Mouse (Mus musculus) heart, adult 2 months (tissue): ENCODE results near the gene Gpr19. TPM values are rescaled to one million over a fixed set of nuclear protein-coding genes. Genes with fewer than 3 reads are reported as not detected.
A peak's percentile ranks its signal among the peaks of the same experiment; 100 is the strongest.

Experiments
- DNase-seq, 2 experiments: peaks; one replicate each; pipeline ENCODE4 v3.0.0; 2021
- H3K27ac ChIP-seq: fragments of 200-600 bp; 2 replicates; pipeline ENCODE4 v1.8.1; 2022
- H3K27me3 ChIP-seq: fragments of 200-500 bp; 2 replicates; pipeline ENCODE4 v1.6.1; 2012; ENCODE audit warnings: mild to moderate bottlenecking, low read length, inconsistent platforms, mixed read lengths; ENCODE audit not compliant: control insufficient read depth, insufficient read depth
- H3K36me3 ChIP-seq: fragments of 200-500 bp; 2 replicates; pipeline ENCODE4 v1.6.1; 2012; ENCODE audit warnings: low read length, inconsistent platforms; ENCODE audit not compliant: control insufficient read depth, insufficient read depth
- H3K4me1 ChIP-seq: fragments of 200-500 bp; 2 replicates; pipeline ENCODE4 v1.6.1; 2011; ENCODE audit warnings: low read length; ENCODE audit not compliant: control insufficient read depth, insufficient read depth
- H3K4me3 ChIP-seq: fragments of 200-600 bp; 2 replicates; pipeline ENCODE4 v1.8.1; 2022
- H3K79me2 ChIP-seq: fragments of 200-500 bp; replicated peaks from 2 replicates; pipeline ENCODE4 v1.6.1; 2012; ENCODE audit warnings: mild to moderate bottlenecking, inconsistent platforms, low read length, moderate library complexity, mixed read lengths; ENCODE audit not compliant: control insufficient read depth, insufficient read depth
- H3K9ac ChIP-seq: fragments of 200-500 bp; 2 replicates; pipeline ENCODE4 v1.6.1; 2012; ENCODE audit warnings: low read depth, mild to moderate bottlenecking, control low read depth, inconsistent platforms, low read length, mixed read lengths
- CTCF ChIP-seq: fragments of 200-600 bp; IDR thresholded peaks from 2 replicates; pipeline ENCODE4 v1.8.1; 2022; ENCODE audit warnings: antibody characterized with exemption, mild to moderate bottlenecking, moderate library complexity
- EP300 ChIP-seq: fragments of 200-500 bp; IDR thresholded peaks from 2 replicates; pipeline ENCODE4 v1.6.1; 2011; ENCODE audit warnings: low read depth, low read length, control low read depth; ENCODE audit not compliant: insufficient read depth
- POLR2A ChIP-seq: fragments of 200-500 bp; IDR thresholded peaks from 2 replicates; pipeline ENCODE4 v1.6.1; 2011; ENCODE audit warnings: mild to moderate bottlenecking, low read depth, low read length, control low read depth; ENCODE audit not compliant: insufficient read depth
- WGBS: fragments of 180-500 bp; shearing (Covaris S2); methylation state at CpG from one replicate; pipeline ENCODE4 v1.1.7; 2018; 5-methylcytosine and 5-hydroxymethylcytosine counted together
- intact Hi-C: fragments of 180-260 bp; cut with DNase I; formaldehyde crosslinking; loops from one replicate; pipeline ENCODE4 v1.15.1; 2025
- polyA plus RNA-seq: library from polyadenylated mRNA; depleted of rRNA; stranded (reverse); fragments of >200 nt; gene quantifications from 2 replicates; pipeline ENCODE4 v1.2.3, GENCODE M21; 2012
- total RNA-seq, 2 experiments: library from RNA; stranded (reverse); gene quantifications; 2 replicates each; pipeline ENCODE4 v1.2.3; 2021

Gene Gpr19
- total and polyA plus RNA-seq, 3 experiments, result 3.2 to 6.1 (median 4.8) TPM

DNA sequence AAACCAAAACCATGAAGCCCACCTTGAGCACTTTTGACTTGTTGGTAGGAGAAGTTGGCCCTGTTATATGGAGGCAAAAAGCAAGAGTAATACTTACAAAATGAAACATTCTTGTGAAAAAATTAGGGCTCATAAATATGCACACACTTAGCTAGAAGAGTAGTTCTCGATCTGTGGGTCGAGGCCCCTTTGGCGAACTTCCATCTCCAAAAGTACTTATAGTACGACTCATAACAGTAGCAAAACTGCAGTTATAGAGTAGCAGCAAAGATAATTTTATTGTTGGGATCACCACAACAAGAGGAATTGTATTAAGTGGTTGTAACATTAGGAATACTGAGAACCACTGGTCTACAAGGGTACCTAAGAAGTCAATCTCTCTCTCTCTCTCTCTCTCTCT, 41.4 kb upstream of the Gpr19 start:
- intact Hi-C loops, result no loop called here
- DNase-seq, result no peak
- 0 out of 2 replicates have a peak, but pooled peaks cover 1% of the 10 kb centered on the region for H3K79me2 ChIP-seq
- no peaks in the 10 kb centered on the region; the same call in 1 of the 2 replicates for H3K4me1 ChIP-seq
- H3K9ac ChIP-seq, result no peak overlapping the region
- no peaks in the 10 kb centered on the region for H3K36me3 ChIP-seq
- WGBS, result 80% methylated on average over 4 of the region's 4 CpGs
- H3K27ac ChIP-seq, result no peak overlapping the region
- no peaks in the 10 kb centered on the region for H3K27me3 ChIP-seq
- TF ChIP-seq POLR2A (no peak), EP300 (no peak), CTCF (no peak)
- H3K4me3 ChIP-seq, result no peak overlapping the region

DNA sequence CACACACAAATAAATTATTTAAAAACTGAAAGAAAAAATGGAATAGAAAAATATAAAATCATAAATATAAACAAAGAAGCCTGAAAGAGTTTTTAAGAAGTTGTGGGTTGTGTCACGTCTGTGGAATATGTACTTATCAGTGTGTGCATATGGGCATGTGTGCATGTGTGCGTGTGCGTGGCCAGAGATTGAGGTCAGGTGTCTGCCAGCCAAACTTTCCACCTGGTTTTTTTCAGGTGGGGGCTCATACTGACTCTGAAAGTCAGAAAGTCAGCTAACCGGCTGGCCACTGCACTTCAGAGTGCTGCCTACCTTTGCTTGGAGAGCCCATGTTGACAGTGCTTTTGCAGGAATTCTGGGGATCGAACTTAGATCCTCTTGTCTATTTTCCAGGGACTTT, 35.9 kb upstream of the Gpr19 start:
- Histone ChIP-seq H3K79me2 (no peaks in the 10 kb centered on the region), H3K27ac (no peak overlapping the region), H3K27me3 (no peaks in the 10 kb centered on the region), H3K9ac (no peak overlapping the region), H3K36me3 (no peaks in the 10 kb centered on the region), H3K4me1 (peaks cover 3% of the 10 kb centered on the region), H3K4me3 (no peak overlapping the region)
- 96% methylated on average over 5 of the region's 5 CpGs for WGBS
- intact Hi-C loops, result no loop called here
- no peak for DNase-seq
- TF ChIP-seq POLR2A (no peak), EP300 (no peak), CTCF (no peak)

DNA sequence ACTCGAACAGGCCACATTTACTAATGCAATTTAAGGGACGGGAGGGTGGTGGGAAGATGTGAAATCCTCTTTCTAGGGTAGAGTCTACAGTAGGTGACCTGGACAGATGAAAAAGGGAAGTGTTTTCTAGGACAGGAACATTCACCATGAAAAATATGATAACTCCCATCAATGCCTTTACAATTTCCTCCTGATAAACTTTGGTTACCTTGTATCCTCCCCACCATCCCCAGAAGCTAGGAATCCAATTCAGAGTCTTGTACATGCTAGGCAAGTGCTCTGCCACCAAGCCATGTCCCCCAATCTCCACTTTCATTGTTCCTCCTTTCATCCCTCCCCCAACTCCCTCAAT, 34.8 kb upstream of the Gpr19 start:
- TF ChIP-seq CTCF (no peak), EP300 (no peak), POLR2A (no peak)
- H3K79me2 ChIP-seq, result no peaks in the 10 kb centered on the region
- H3K9ac ChIP-seq, result no peak overlapping the region; the same call in none of the 2 replicates
- DNase-seq, result no peak
- 37% methylated on average over 2 of the region's 2 CpGs for WGBS
- H3K27me3 ChIP-seq, result no peaks in the 10 kb centered on the region
- peak overlapping the region; percentile 68 for H3K27ac ChIP-seq
- no peaks in the 10 kb centered on the region for H3K36me3 ChIP-seq
- intact Hi-C loops, result loop anchor here (2.0 kb wide), 1 partner anchor 14 kb away; no protein-coding TSS in a partner anchor
- H3K4me1 ChIP-seq, result peaks cover 3% of the 10 kb centered on the region
- H3K4me3 ChIP-seq, result no peak overlapping the region

DNA sequence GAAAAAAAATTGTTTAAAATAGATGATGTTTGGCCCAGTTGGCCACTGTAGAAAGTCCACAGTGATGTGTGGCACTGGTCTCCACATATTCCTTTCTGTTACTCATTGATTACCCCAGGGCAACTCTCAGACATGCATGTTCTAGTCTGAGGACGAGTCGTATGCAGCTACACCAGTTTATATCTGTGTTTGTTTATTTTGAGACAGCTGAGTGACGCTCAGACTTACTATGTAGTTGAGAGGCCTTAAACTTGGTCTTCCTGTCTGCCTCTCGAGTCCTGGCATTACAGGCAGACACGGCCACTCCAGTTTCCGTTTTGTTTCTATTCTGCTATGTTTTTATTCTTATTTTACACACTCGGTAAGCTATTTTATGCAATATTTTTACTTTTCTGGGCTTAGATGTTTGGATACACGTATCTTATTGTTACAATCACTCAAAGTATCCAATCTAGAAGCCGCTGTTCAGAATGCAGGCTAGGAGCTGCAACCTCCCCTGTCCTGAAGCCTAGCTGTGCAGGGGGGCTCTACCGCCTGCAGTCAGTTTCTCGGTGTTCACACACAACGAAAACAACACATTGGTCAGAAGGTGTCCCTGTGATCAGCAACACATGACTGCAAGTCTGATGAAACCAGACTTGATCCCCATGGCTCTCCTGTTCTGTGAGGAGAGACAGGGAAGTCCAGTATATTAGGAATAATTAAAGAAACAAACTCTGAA, 34.3 kb upstream of the Gpr19 start:
- H3K27ac ChIP-seq, result peak overlapping the region; percentile 68
- intact Hi-C loops, result loop anchor here (2.0 kb wide), 1 partner anchor 14 kb away; no protein-coding TSS in a partner anchor
- no peaks in the 10 kb centered on the region for H3K36me3 ChIP-seq
- no peak for TF ChIP-seq CTCF
- TF ChIP-seq POLR2A, result no peak
- TF ChIP-seq EP300, result no peak
- no peaks in the 10 kb centered on the region for H3K27me3 ChIP-seq
- DNase-seq, result no peak
- H3K9ac ChIP-seq, result peak overlapping the region; percentile 67
- 19% methylated on average over 12 of the region's 12 CpGs for WGBS
- H3K79me2 ChIP-seq, result no peaks in the 10 kb centered on the region
- H3K4me1 ChIP-seq, result peaks cover 3% of the 10 kb centered on the region
- 0 out of 2 replicates have a peak overlapping the region, but pooled peaks have one; percentile 15 for H3K4me3 ChIP-seq

- Histone ChIP-seq H3K27me3 (no peaks in the 10 kb centered on the region), H3K4me1 (peaks cover 3% of the 10 kb centered on the region), H3K79me2 (no peaks in the 10 kb centered on the region), H3K36me3 (no peaks in the 10 kb centered on the region), H3K27ac (no peak overlapping the region), H3K9ac (no peak overlapping the region), H3K4me3 (no peak overlapping the region)
- no peak for DNase-seq
- intact Hi-C loops, result loop anchor here (2.0 kb wide), 1 partner anchor 16 kb away; no protein-coding TSS in a partner anchor
- no peak for TF ChIP-seq CTCF
- WGBS, result 52% methylated on average over 3 of the region's 3 CpGs
These were observed 32.8 kb upstream of the Gpr19 start for GRCm38 (mm10) chr6:134931146-134931545.

DNA sequence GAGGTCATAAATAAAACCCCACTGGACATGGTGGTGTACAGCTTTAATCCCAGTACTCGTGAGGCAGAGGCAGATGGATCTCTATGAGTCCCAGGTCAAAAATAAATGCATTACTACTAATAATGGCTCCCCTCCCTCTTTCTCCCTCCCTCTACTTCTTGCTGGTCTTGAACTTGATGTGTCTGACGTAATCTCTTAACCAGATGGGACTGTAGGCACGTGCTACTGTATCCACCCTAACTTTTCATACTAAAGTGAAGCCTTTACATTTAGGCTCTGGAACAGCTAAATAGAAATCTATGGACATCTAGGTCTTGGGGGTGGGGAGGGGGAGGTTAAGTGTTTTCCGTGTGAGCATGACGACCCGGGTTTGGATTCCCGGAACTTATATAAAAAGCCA, 32.0 kb upstream of the Gpr19 start:
- H3K79me2 ChIP-seq, result no peaks in the 10 kb centered on the region
- 67% methylated on average over 7 of the region's 7 CpGs for WGBS
- peaks cover 3% of the 10 kb centered on the region for H3K4me1 ChIP-seq
- H3K9ac ChIP-seq, result no peak overlapping the region
- DNase-seq, result no peak
- H3K36me3 ChIP-seq, result no peaks in the 10 kb centered on the region; the same call in 1 of the 2 replicates
- H3K27ac ChIP-seq, result no peak overlapping the region
- no peak overlapping the region for H3K4me3 ChIP-seq
- H3K27me3 ChIP-seq, result no peaks in the 10 kb centered on the region
- TF ChIP-seq EP300, result no peak
- TF ChIP-seq POLR2A, result no peak
- TF ChIP-seq CTCF, result no peak
- intact Hi-C loops, result loop anchor here (2.0 kb wide), 1 partner anchor 16 kb away; no protein-coding TSS in a partner anchor
